ENCODE assay signal across 8 mouse cellular contexts in genomic region chr1:33907421-33908190, GRCm38 (mm10). TPM values are rescaled to one million over a fixed set of nuclear protein-coding genes. Genes with fewer than 3 reads are reported as not detected.
A peak's percentile ranks its signal among the peaks of the same experiment; 100 is the strongest.
DNase-seq lines count a peak whose midpoint lies in the region; ATAC-seq lines count a peak whose summit lies in the region.

Gene Bend6 (minus strand): TSS chr1:33907816.

- peaks cover 30% of the 10 kb centered on the region for H3K4me1 ChIP-seq in hindbrain, embryonic 13.5 days (replicated peaks)

- peak; percentile 88 for ATAC-seq in hindbrain, embryonic 13.5 days (ENCODE audit: low FRiP score)

- peak within 1 kb of the TSS; percentile 85 for H3K4me2 ChIP-seq in hindbrain, embryonic 13.5 days

- H3K79me2 ChIP-seq in macrophage (ENCODE audit: inconsistent target): no peaks in the 10 kb centered on the region

- peak within 1 kb of the TSS; percentile 91 for H3K27ac ChIP-seq in hindbrain, embryonic 13.5 days
- H3K27ac ChIP-seq in macrophage: no peak within 1 kb of the TSS

- under 1% methylated on average over 96 of the region's 110 CpGs for WGBS in hindbrain, embryonic 13.5 days
- 1% methylated on average over 82 of the region's 110 CpGs for WGBS in macrophage (ENCODE audit: missing documents)

- H3K4me3 ChIP-seq in hindbrain, embryonic 13.5 days: peak within 1 kb of the TSS; percentile 64
- peak within 1 kb of the TSS; percentile 11; the same call in 1 of the 2 replicates for H3K4me3 ChIP-seq in macrophage (ENCODE audit: inconsistent target)

- no peaks in the 10 kb centered on the region for H3K9me3 ChIP-seq in hindbrain, embryonic 13.5 days

- no peaks in the 10 kb centered on the region for H3K36me3 ChIP-seq in hindbrain, embryonic 13.5 days
- no peaks in the 10 kb centered on the region for H3K36me3 ChIP-seq in macrophage (ENCODE audit: inconsistent target)

- peak within 1 kb of the TSS; percentile 79 for H3K9ac ChIP-seq in hindbrain, embryonic 13.5 days

- DNase-seq in kidney, adult 18-20 months: peak; percentile 18
- DNase-seq in kidney, adult 11 months: no peak
- DNase-seq in cerebellum, postnatal 4 days (ENCODE audit: low spot score in 2 of 2): peak; percentile 64 to 73
- DNase-seq in frontal cortex, postnatal 36 days (ENCODE audit: low spot score in 2 of 2): peak; percentile 75
- DNase-seq in left cerebral cortex, adult 9 months (ENCODE audit: low spot score in 2 of 2): peak; percentile 47 to 71
- peak; percentile 84 for DNase-seq in right cerebral cortex, postnatal 25 days

- peaks cover 18% of the 10 kb centered on the region for H3K27me3 ChIP-seq in hindbrain, embryonic 13.5 days

RNA-seq across cellular contexts. Expression of gene Bend6, which starts in this region (rescaled TPM):
- 20.5 and 22.9 TPM in 2 replicates for polyA plus RNA-seq in hindbrain, embryonic 13.5 days (2015; fragmentation: Nextera tagmentation; extraction: Ambion mirVana)
- total RNA-seq in macrophage (2018; cell fraction: chromatin; rRNA removed): 1 to 10 TPM in 8 of 26 experiments, under 1 TPM in 13, not detected in 5; 0.37 to 5.0 (median 0.90) TPM
- total RNA-seq in macrophage (2018; cell fraction: cytosol; rRNA removed): 1 to 10 TPM in 3 of 26 experiments, under 1 TPM in 23; 0.38 to 2.2 (median 0.68) TPM
- 1 to 10 TPM in 11 of 26 experiments, under 1 TPM in 15; 0.40 to 3.0 (median 0.90) TPM for total RNA-seq in macrophage (2018; cell fraction: nucleus; rRNA removed)
- polyA plus RNA-seq in macrophage (2018): 0.69 to 0.76 TPM (median 0.69 TPM) in 3 replicates

Comparison
In these comparisons a context has a peak if more than half of its experiments do, and no peak if none do; other contexts are left out.
1. RNA of gene Bend6 (polyA plus RNA-seq): 20.5 to 22.9 TPM in hindbrain, embryonic 13.5 days; 0.69 to 0.76 TPM in macrophage; every median in the first group is over 10 times any median in the second.